Mouse (Mus musculus): Measurements from ENCODE around the gene Spsb1. TPM values are rescaled to one million over a fixed set of nuclear protein-coding genes. Genes with fewer than 3 reads are reported as not detected.

Gene Spsb1
- 3.0 TPM for polyA plus RNA-seq (2012; fragmentation: generic; extraction: Trizol)
- long read RNA-seq, experiment 1, transcript Spsb1-201 (3 exons, 3,092 nt), result major isoform, 12 of 14 reads
- long read RNA-seq, experiment 1, partial matches to known transcripts, result 0 of 14 reads
- long read RNA-seq, experiment 1, other reads (novel, unspliced or antisense), result 1 of 14 reads
- long read RNA-seq, experiment 2, transcript Spsb1-201 (3 exons, 3,092 nt), result major isoform, 12 of 15 reads
- long read RNA-seq, experiment 2, partial matches to known transcripts, result 0 of 15 reads
- long read RNA-seq, experiment 2, other reads (novel, unspliced or antisense), result 3 of 15 reads

- H3K4me3 ChIP-seq (ENCODE audit: insufficient read depth, poor library complexity, severe bottlenecking), result peak within 1 kb of the TSS; percentile 48
- H3K27me3 ChIP-seq (ENCODE audit: control insufficient read depth, insufficient read depth, insufficient read length), result no peaks in the 10 kb centered on the region
- peaks cover 8% of the 10 kb centered on the region for H3K79me2 ChIP-seq (ENCODE audit: control insufficient read depth, insufficient read depth)
- H3ac ChIP-seq (ENCODE audit: control insufficient read depth, insufficient read length, low read depth), result peak within 1 kb of the TSS; percentile 74
- H3K79me3 ChIP-seq (ENCODE audit: low read depth), result peaks cover 3% of the 10 kb centered on the region
- H3K36me3 ChIP-seq (ENCODE audit: control insufficient read depth, insufficient read depth), result no peaks in the 10 kb centered on the region
- peak; percentile 62 for TF ChIP-seq MAX (IDR thresholded peaks at IDR 0.05)
- TF ChIP-seq FOSL1 (IDR thresholded peaks at IDR 0.05; ENCODE audit: insufficient read depth, low read length, poor library complexity, severe bottlenecking), result no peak
Observed at GRCm38 (mm10) chr4:149954893-149955439, at the start of gene Spsb1. Spsb1 (minus strand) TSS chr4:149955043.

GRCm38 (mm10) chr4:150003641-150004040 lies 48.8 kb upstream of the Spsb1 start:
- peaks cover 17% of the 10 kb centered on the region for H3K79me3 ChIP-seq (ENCODE audit: low read depth)
- no peak overlapping the region for H3K4me3 ChIP-seq (ENCODE audit: insufficient read depth, poor library complexity, severe bottlenecking)
- no peaks in the 10 kb centered on the region for H3K27me3 ChIP-seq (ENCODE audit: control insufficient read depth, insufficient read depth, insufficient read length)
- H3K36me3 ChIP-seq (ENCODE audit: control insufficient read depth, insufficient read depth), result no peaks in the 10 kb centered on the region
- no peak for TF ChIP-seq MYOG (IDR thresholded peaks at IDR 0.05; ENCODE audit: control insufficient read depth, extremely low read depth, insufficient read length)
- TF ChIP-seq FOSL1 (IDR thresholded peaks at IDR 0.05; ENCODE audit: insufficient read depth, low read length, poor library complexity, severe bottlenecking), result no peak
- TF ChIP-seq CEBPB (IDR thresholded peaks at IDR 0.05; ENCODE audit: low read depth), result no peak
- TF ChIP-seq CTCF (IDR thresholded peaks at IDR 0.05; ENCODE audit: control insufficient read depth, insufficient read depth, insufficient read length), result no peak
- TF ChIP-seq MAX (IDR thresholded peaks at IDR 0.05), result no peak
- no peak for TF ChIP-seq USF1 (IDR thresholded peaks at IDR 0.05; ENCODE audit: low read depth)
- no peak for TF ChIP-seq MYOD1 (IDR thresholded peaks at IDR 0.05; ENCODE audit: control insufficient read depth, insufficient read length, low read depth)
- peaks cover 66% of the 10 kb centered on the region for H3K79me2 ChIP-seq (ENCODE audit: control insufficient read depth, insufficient read depth)
- H3ac ChIP-seq (ENCODE audit: control insufficient read depth, insufficient read length, low read depth), result no peak overlapping the region

GRCm38 (mm10) chr4:150003021-150003580 lies 48.3 kb upstream of the Spsb1 start:
- TF ChIP-seq USF1 (IDR thresholded peaks at IDR 0.05; ENCODE audit: low read depth), result no peak
- peak; percentile 37 for TF ChIP-seq MYOD1 (IDR thresholded peaks at IDR 0.05; ENCODE audit: control insufficient read depth, insufficient read length, low read depth)
- H3K79me3 ChIP-seq (ENCODE audit: low read depth), result peaks cover 17% of the 10 kb centered on the region
- no peaks in the 10 kb centered on the region for H3K27me3 ChIP-seq (ENCODE audit: control insufficient read depth, insufficient read depth, insufficient read length)
- no peaks in the 10 kb centered on the region for H3K36me3 ChIP-seq (ENCODE audit: control insufficient read depth, insufficient read depth)
- no peak overlapping the region for H3K4me3 ChIP-seq (ENCODE audit: insufficient read depth, poor library complexity, severe bottlenecking)
- H3K79me2 ChIP-seq (ENCODE audit: control insufficient read depth, insufficient read depth), result peaks cover 64% of the 10 kb centered on the region
- no peak overlapping the region for H3ac ChIP-seq (ENCODE audit: control insufficient read depth, insufficient read length, low read depth)

- Histone ChIP-seq H3ac (ENCODE audit: control insufficient read depth, insufficient read length, low read depth) (no peak overlapping the region), H3K4me3 (ENCODE audit: insufficient read depth, poor library complexity, severe bottlenecking) (no peak overlapping the region), H3K79me3 (ENCODE audit: low read depth) (peaks cover 15% of the 10 kb centered on the region), H3K27me3 (ENCODE audit: control insufficient read depth, insufficient read depth, insufficient read length) (no peaks in the 10 kb centered on the region), H3K36me3 (ENCODE audit: control insufficient read depth, insufficient read depth) (no peaks in the 10 kb centered on the region), H3K79me2 (ENCODE audit: control insufficient read depth, insufficient read depth) (peaks cover 54% of the 10 kb centered on the region)
- TF ChIP-seq FOSL1 (IDR thresholded peaks at IDR 0.05; ENCODE audit: insufficient read depth, low read length, poor library complexity, severe bottlenecking) (no peak), USF1 (IDR thresholded peaks at IDR 0.05; ENCODE audit: low read depth) (no peak), MYOG (IDR thresholded peaks at IDR 0.05; ENCODE audit: control insufficient read depth, extremely low read depth, insufficient read length) (no peak)
Observed at GRCm38 (mm10) chr4:150002021-150002528, 47.2 kb upstream of the Spsb1 start.

- H3K4me3 ChIP-seq (ENCODE audit: insufficient read depth, poor library complexity, severe bottlenecking), result no peak overlapping the region
- no peak for TF ChIP-seq USF1 (IDR thresholded peaks at IDR 0.05; ENCODE audit: low read depth)
- TF ChIP-seq CEBPB (IDR thresholded peaks at IDR 0.05; ENCODE audit: low read depth), result peak; percentile 5
- peaks cover 16% of the 10 kb centered on the region for H3K79me3 ChIP-seq (ENCODE audit: low read depth)
- H3K79me2 ChIP-seq (ENCODE audit: control insufficient read depth, insufficient read depth), result peaks cover 49% of the 10 kb centered on the region
- H3K36me3 ChIP-seq (ENCODE audit: control insufficient read depth, insufficient read depth), result no peaks in the 10 kb centered on the region
- H3K27me3 ChIP-seq (ENCODE audit: control insufficient read depth, insufficient read depth, insufficient read length), result no peaks in the 10 kb centered on the region
- no peak overlapping the region for H3ac ChIP-seq (ENCODE audit: control insufficient read depth, insufficient read length, low read depth)
Observed at GRCm38 (mm10) chr4:150001221-150001860, 46.5 kb upstream of the Spsb1 start.

- Histone ChIP-seq H3K79me3 (ENCODE audit: low read depth) (peaks cover 8% of the 10 kb centered on the region), H3K4me3 (ENCODE audit: insufficient read depth, poor library complexity, severe bottlenecking) (no peak overlapping the region), H3ac (ENCODE audit: control insufficient read depth, insufficient read length, low read depth) (no peak overlapping the region), H3K27me3 (ENCODE audit: control insufficient read depth, insufficient read depth, insufficient read length) (no peaks in the 10 kb centered on the region), H3K79me2 (ENCODE audit: control insufficient read depth, insufficient read depth) (peaks cover 40% of the 10 kb centered on the region), H3K36me3 (ENCODE audit: control insufficient read depth, insufficient read depth) (no peaks in the 10 kb centered on the region)
- TF ChIP-seq MAX (IDR thresholded peaks at IDR 0.05), result no peak
- no peak for TF ChIP-seq USF1 (IDR thresholded peaks at IDR 0.05; ENCODE audit: low read depth)
- TF ChIP-seq MYOG (IDR thresholded peaks at IDR 0.05; ENCODE audit: control insufficient read depth, extremely low read depth, insufficient read length), result no peak
- no peak for TF ChIP-seq CTCF (IDR thresholded peaks at IDR 0.05; ENCODE audit: control insufficient read depth, insufficient read depth, insufficient read length)
- no peak for TF ChIP-seq CEBPB (IDR thresholded peaks at IDR 0.05; ENCODE audit: low read depth)
- TF ChIP-seq FOSL1 (IDR thresholded peaks at IDR 0.05; ENCODE audit: insufficient read depth, low read length, poor library complexity, severe bottlenecking), result no peak
- no peak for TF ChIP-seq MYOD1 (IDR thresholded peaks at IDR 0.05; ENCODE audit: control insufficient read depth, insufficient read length, low read depth)
Observed at GRCm38 (mm10) chr4:149999931-150000555, 45.2 kb upstream of the Spsb1 start.
